Mouse (Mus musculus) liver, embryonic 12.5 days (tissue): ENCODE measurements at regions not wholly inside any gene's neighbourhood (a gene's known extent, or its start where the extent isn't known, plus 50 kb on each side); places are given as distances from the start of the nearest gene placed in this dataset.

ENCODE experiments used
- ATAC-seq: fragments of 200-750 bp; cut with Nextera tagmentation; 2 replicates; pipeline ENCODE4 v1.8.0; 2017; ENCODE audit warnings: moderate number of reproducible peaks, mild to moderate bottlenecking, moderate library complexity
- H3K27ac ChIP-seq: fragments of 300-500 bp; sonication (generic); 2 replicates; pipeline ENCODE4 v1.5.1; 2016; ENCODE audit warnings: mild to moderate bottlenecking
- H3K27me3 ChIP-seq: fragments of 300-500 bp; sonication (generic); replicated peaks from 2 replicates; pipeline ENCODE4 v1.6.1; 2016; ENCODE audit warnings: mild to moderate bottlenecking, moderate library complexity
- H3K36me3 ChIP-seq: fragments of 300-500 bp; sonication (generic); 2 replicates; pipeline ENCODE4 v1.6.1; 2016; ENCODE audit warnings: mild to moderate bottlenecking, moderate library complexity
- H3K4me1 ChIP-seq: fragments of 300-500 bp; sonication (generic); 2 replicates; pipeline ENCODE4 v1.6.1; 2016
- H3K4me2 ChIP-seq: fragments of 300-500 bp; sonication (generic); 2 replicates; pipeline ENCODE4 v1.6.1; 2016; ENCODE audit warnings: mild to moderate bottlenecking, moderate library complexity
- H3K4me3 ChIP-seq: fragments of 300-500 bp; sonication (generic); 2 replicates; pipeline ENCODE4 v1.5.1; 2016; ENCODE audit warnings: mild to moderate bottlenecking, moderate library complexity
- H3K9ac ChIP-seq: fragments of 300-500 bp; sonication (generic); 2 replicates; pipeline ENCODE4 v1.6.1; 2016; ENCODE audit warnings: mild to moderate bottlenecking, moderate library complexity
- H3K9me3 ChIP-seq: fragments of 300-500 bp; sonication (generic); replicated peaks from 2 replicates; pipeline ENCODE4 v1.6.1; 2016; ENCODE audit warnings: mild to moderate bottlenecking, moderate library complexity
- WGBS: fragments of 180-500 bp; shearing (Covaris S2); methylation state at CpG from one replicate; pipeline ENCODE4 v1.1.7; 2016; ENCODE audit not compliant: insufficient replicate concordance; 5-methylcytosine and 5-hydroxymethylcytosine counted together

DNA sequence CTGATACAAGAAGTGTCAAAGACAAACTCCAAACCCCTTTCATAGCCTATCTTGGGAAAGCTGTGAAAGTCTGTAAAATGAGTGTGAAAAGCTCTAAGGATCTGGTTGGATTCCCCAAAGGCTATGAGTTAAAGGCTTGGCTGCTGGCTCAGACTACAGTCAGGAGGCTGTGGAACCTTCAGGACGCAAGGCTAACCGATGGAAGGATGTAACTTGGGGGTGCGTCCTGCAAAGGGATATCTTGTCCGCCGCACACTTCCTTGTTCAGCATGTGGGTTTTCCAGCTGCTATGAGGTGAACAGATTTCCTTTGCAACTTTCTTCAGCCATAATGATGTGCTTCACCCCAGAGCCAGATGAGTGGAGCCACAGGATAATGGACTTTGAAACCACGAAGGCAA lies 240.3 kb upstream of the Dusp10 start:
- no peak overlapping the region for H3K9ac ChIP-seq
- no peaks in the 10 kb centered on the region for H3K9me3 ChIP-seq
- H3K27me3 ChIP-seq: no peaks in the 10 kb centered on the region
- no peaks in the 10 kb centered on the region for H3K36me3 ChIP-seq
- no peak overlapping the region for H3K4me3 ChIP-seq
- no peaks in the 10 kb centered on the region for H3K4me1 ChIP-seq
- no peak overlapping the region for H3K27ac ChIP-seq
- WGBS: 27% methylated on average over 6 of the region's 6 CpGs
- no peak for ATAC-seq
- no peak overlapping the region for H3K4me2 ChIP-seq

DNA sequence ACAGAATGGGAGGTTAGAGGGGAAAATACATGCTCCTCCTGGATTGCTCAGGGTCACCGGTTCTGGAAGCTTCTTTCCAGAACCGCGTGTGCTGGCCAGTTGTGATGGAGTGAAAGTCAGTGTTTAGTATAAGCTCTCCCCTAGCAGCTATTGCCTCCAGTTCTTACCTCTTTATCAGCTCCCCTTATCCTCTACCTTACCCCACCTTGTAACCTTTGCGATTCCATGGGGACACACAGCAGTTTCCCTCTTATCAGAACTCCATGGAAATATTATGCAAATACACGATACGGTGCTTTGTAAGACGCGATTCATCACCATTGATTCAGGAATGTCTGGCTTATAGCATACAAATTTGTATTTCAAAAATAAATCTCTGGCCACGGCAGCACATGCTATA lies 232.9 kb upstream of the Dusp10 start:
- Histone ChIP-seq H3K4me3 (no peak overlapping the region), H3K9me3 (no peaks in the 10 kb centered on the region), H3K36me3 (no peaks in the 10 kb centered on the region), H3K27me3 (no peaks in the 10 kb centered on the region), H3K27ac (no peak overlapping the region), H3K4me1 (no peaks in the 10 kb centered on the region), H3K4me2 (no peak overlapping the region), H3K9ac (no peak overlapping the region)
- no peak for ATAC-seq
- 91% methylated on average over 9 of the region's 9 CpGs for WGBS

DNA sequence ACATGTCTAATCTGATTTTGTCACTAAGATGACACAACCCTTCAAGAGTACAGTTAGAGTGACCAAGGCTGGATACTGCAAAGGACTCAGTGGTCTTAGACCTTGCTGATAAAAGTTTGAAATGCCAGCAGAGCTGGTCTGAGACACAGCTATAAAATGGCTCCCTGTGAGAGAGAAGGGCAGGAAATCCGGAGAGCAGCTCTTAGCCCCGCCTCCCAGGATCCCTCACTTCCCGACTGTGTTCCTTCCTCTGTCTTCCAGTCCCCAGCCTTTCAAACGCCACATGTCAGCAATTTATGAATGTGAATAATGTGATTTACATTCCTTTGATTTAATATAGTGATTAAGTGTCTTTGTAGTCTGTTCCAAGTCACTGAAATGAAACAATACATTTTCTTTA lies 232.3 kb upstream of the Dusp10 start:
- ATAC-seq: no peak
- Histone ChIP-seq H3K4me3 (no peak overlapping the region), H3K27me3 (no peaks in the 10 kb centered on the region), H3K9me3 (no peaks in the 10 kb centered on the region), H3K9ac (no peak overlapping the region), H3K4me2 (no peak overlapping the region), H3K36me3 (no peaks in the 10 kb centered on the region), H3K27ac (no peak overlapping the region), H3K4me1 (no peaks in the 10 kb centered on the region)
- WGBS: 38% methylated on average over 4 of the region's 4 CpGs

DNA sequence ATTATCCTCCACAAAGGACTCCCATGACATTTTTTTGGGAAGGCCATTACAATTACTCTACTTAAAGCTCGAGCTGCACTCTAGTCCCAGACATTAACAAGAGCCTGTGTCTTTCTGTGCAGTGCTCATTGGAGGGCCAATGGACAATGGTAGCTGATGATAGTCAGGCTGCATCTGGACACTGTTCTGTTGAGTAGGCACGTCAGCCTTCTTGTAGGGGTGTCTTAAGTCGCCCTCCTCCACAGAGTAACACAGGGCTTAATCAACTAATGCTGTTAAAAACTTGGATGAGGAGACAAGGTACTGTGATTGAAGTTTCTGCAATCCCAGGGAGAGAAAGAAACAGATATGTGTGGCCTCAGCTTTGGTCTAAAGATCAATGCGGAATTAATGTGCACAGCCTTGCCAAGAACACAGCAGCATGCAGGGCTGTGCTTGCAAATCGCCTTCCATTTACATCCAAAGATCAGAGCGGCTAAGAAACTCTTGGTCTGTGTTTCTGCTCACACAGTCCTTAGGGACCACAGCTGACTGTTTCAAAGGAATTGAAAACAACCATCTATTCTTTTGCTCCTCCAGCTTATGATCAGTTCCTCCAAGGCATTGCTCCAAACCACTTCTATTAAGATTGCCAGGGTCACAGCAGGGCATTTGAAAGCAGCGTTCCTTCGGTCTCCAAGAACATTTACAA lies 229.5 kb upstream of the Dusp10 start:
- H3K27ac ChIP-seq: no peak overlapping the region
- no peak for ATAC-seq

DNA sequence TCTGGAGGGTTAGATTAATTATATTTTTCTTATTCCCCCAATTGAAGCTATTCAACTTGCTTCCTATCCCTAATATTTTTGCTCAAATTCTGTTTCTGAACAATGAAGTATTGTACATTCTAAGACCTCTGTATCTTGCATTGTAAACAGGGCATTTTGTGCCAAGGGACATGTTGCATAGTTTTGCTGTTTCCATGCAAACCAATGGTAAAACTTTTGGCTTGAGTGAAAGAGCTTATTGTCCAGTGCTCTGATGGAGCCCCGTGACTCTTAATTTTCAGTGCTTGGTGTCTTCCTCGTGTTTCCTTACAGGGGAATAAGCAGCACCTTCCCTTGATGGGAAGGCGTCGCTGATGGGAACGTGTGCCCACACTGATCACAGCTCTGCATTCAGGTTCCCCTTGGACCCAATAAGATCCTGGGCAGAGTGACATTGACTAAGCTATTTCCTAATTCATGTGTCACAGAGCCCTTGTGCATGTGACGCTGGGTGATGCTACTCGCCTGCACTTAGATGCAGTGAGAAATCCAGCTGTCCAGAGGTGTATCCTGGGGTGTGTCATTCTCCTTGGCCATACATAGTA lies 220.8 kb upstream of the Dusp10 start:
- H3K9me3 ChIP-seq: no peaks in the 10 kb centered on the region
- H3K27me3 ChIP-seq: no peaks in the 10 kb centered on the region
- 0 out of 2 replicates have a peak, but pooled peaks cover 4% of the 10 kb centered on the region for H3K4me1 ChIP-seq
- 69% methylated on average over 7 of the region's 7 CpGs for WGBS
- ATAC-seq: no peak
- no peaks in the 10 kb centered on the region for H3K36me3 ChIP-seq
- H3K27ac ChIP-seq: no peak overlapping the region
- H3K4me3 ChIP-seq: no peak overlapping the region
- no peak overlapping the region for H3K9ac ChIP-seq
- no peak overlapping the region for H3K4me2 ChIP-seq

More for the DNA sequence above, 229.5 kb upstream of the Dusp10 start:
- Histone ChIP-seq H3K4me2 (no peak overlapping the region), H3K4me1 (no peaks in the 10 kb centered on the region), H3K4me3 (no peak overlapping the region), H3K9me3 (no peaks in the 10 kb centered on the region), H3K36me3 (no peaks in the 10 kb centered on the region), H3K9ac (no peak overlapping the region), H3K27me3 (no peaks in the 10 kb centered on the region)
- WGBS: 67% methylated on average over 8 of the region's 8 CpGs

DNA sequence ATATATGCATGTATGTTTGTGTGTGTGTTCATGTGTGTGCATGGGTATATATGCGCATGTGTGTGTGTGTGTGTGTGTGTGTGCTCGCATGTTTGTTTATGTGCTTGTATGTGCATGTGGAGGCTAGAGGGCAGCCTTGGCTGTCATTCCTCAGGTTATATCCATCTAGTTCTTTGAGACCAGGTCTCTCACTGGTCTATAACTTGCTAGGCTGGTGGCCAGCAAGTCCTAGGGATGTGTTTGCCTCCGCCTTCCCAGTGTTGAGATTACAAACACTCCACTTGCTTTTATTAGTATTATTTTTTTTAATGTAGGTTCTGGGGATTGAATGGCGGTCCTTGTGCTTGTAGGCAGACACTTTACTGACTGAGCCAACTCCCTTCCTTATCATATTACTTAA lies 219.8 kb upstream of the Dusp10 start:
- H3K9ac ChIP-seq: no peak overlapping the region
- 79% methylated on average over 4 of the region's 4 CpGs for WGBS
- H3K27ac ChIP-seq: no peak overlapping the region
- 0 out of 2 replicates have a peak, but pooled peaks cover 4% of the 10 kb centered on the region for H3K4me1 ChIP-seq
- ATAC-seq: no peak
- no peaks in the 10 kb centered on the region for H3K27me3 ChIP-seq
- H3K36me3 ChIP-seq: no peaks in the 10 kb centered on the region
- H3K4me3 ChIP-seq: no peak overlapping the region
- H3K4me2 ChIP-seq: no peak overlapping the region
- no peaks in the 10 kb centered on the region for H3K9me3 ChIP-seq

DNA sequence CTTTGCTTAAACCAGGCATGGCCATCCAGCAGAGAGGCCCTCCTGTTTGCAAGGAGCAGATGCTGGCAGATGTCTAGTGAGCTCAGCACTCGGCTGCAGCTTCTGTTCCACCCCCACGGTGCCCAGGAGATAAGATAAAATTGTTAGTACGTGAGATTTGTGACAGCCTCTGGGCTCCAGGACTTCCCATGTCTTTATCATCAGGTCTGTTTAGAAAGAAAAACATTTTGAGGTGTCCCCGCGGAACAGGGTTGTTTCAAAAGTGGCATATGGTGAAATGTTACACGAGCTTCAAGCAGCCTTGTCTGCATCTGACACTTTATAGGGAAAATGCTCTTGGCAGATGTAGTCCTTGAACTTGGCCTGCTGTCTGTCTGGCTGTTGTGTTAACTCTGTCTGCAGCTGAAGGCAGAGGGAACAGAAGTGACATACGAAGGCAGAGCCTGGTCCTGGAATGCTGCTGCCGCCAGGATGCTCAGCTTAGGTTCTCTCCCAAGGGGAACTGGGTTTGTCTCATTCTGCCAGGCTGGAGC lies 219.1 kb upstream of the Dusp10 start:
- H3K4me2 ChIP-seq: no peak overlapping the region
- WGBS: 27% methylated on average over 8 of the region's 8 CpGs
- no peak overlapping the region for H3K27ac ChIP-seq
- H3K4me3 ChIP-seq: no peak overlapping the region
- H3K4me1 ChIP-seq: 0 out of 2 replicates have a peak, but pooled peaks cover 4% of the 10 kb centered on the region
- no peak overlapping the region for H3K9ac ChIP-seq
- H3K9me3 ChIP-seq: no peaks in the 10 kb centered on the region
- H3K36me3 ChIP-seq: no peaks in the 10 kb centered on the region
- ATAC-seq: no peak
- H3K27me3 ChIP-seq: no peaks in the 10 kb centered on the region

DNA sequence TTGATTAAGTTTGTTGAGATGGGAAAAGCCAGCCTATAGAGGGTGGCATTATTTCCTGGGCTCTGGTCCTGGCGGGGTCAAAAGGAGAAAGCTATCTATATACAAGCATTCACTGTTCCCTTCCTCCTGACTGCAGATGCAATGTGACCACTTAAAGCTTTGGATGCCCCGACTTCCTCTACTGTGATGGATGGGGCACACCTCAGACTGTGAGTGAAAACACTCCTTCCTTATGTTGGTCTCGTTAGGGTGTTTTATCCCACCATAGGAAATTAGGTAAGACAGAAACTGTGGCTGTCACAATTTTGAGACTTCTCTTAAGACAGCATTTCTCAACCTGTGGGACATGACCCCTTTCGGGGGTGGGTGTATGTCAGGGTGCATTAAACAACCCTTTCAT lies 210.8 kb upstream of the Dusp10 start:
- H3K27me3 ChIP-seq: no peaks in the 10 kb centered on the region
- no peaks in the 10 kb centered on the region for H3K36me3 ChIP-seq
- no peak overlapping the region for H3K27ac ChIP-seq
- H3K4me2 ChIP-seq: no peak overlapping the region
- 52% methylated on average over 4 of the region's 4 CpGs for WGBS
- no peak overlapping the region for H3K4me3 ChIP-seq
- ATAC-seq: no peak
- H3K9ac ChIP-seq: no peak overlapping the region
- no peaks in the 10 kb centered on the region for H3K4me1 ChIP-seq
- H3K9me3 ChIP-seq: no peaks in the 10 kb centered on the region

DNA sequence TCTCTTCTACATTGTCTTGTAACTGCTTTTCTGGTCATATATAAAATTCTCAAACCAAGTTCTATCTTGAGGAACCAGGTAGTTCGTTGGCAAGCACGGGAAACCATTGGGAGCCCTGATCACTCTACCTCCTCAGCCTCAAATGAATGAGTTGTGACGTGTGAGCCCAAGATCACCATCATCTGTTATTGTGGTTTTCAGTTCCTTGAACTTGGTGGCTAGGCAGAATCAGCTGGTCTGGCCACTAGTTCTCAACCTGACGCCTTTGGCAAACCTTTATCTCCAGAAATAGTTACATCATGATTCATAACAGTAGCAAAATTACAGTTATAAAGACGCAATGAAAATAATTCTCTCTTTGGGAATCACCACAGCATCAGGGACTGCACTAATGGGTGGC lies 209.7 kb upstream of the Dusp10 start:
- 42% methylated on average over 5 of the region's 5 CpGs for WGBS

DNA sequence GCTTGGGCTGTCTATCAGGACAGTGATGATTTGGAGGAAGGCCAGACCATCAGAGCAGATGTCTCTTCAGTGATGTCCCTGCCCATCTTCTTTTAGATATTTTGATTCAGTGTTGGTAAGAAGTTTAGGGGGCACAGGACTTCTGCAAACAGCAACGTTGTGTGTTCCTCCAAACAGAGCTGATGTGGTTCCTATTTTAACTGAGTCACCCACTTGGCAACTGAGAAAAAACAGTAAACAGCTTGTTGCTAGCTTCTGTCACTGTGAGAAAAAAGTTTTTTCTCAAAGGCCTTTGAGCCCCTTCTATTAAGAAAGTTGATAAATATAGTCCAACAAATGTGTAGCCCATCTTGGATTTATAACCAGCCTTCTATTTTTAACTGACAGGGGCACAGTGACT lies 209.3 kb upstream of the Dusp10 start:
- Histone ChIP-seq H3K4me2 (no peak overlapping the region), H3K4me3 (no peak overlapping the region), H3K4me1 (no peaks in the 10 kb centered on the region), H3K9me3 (no peaks in the 10 kb centered on the region), H3K9ac (no peak overlapping the region), H3K36me3 (no peaks in the 10 kb centered on the region), H3K27ac (no peak overlapping the region), H3K27me3 (no peaks in the 10 kb centered on the region)
- ATAC-seq: no peak
- 25% methylated on average over 1 of the region's 1 CpGs for WGBS

More for the DNA sequence above, 209.7 kb upstream of the Dusp10 start:
- Histone ChIP-seq H3K36me3 (no peaks in the 10 kb centered on the region), H3K4me1 (no peaks in the 10 kb centered on the region), H3K4me3 (no peak overlapping the region), H3K9me3 (no peaks in the 10 kb centered on the region), H3K27ac (no peak overlapping the region), H3K4me2 (no peak overlapping the region), H3K9ac (no peak overlapping the region), H3K27me3 (no peaks in the 10 kb centered on the region)
- no peak for ATAC-seq

DNA sequence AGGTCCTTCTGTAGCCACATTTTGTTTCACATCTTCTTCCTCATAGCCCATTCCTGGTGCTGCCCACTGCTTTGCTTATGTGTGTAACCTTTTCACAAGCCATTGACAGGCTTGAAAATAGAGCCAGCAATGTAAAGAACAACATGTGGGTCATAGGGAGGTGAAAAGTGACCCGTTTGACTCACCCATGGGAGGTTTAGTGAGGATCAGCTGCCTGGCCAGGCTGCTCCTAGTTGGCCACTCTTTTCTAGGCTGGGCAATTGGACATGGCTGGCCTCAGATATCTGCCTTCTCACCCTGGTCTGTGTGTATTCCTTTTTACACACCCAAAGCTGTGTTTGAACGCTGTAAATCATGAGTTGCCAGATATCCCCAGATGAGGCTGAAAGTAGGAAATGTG lies 208.8 kb upstream of the Dusp10 start:
- ATAC-seq: no peak
- 50% methylated on average over 2 of the region's 2 CpGs for WGBS
- Histone ChIP-seq H3K9me3 (no peaks in the 10 kb centered on the region), H3K27ac (no peak overlapping the region), H3K4me3 (no peak overlapping the region), H3K36me3 (no peaks in the 10 kb centered on the region), H3K4me2 (no peak overlapping the region), H3K9ac (no peak overlapping the region), H3K27me3 (no peaks in the 10 kb centered on the region), H3K4me1 (no peaks in the 10 kb centered on the region)

DNA sequence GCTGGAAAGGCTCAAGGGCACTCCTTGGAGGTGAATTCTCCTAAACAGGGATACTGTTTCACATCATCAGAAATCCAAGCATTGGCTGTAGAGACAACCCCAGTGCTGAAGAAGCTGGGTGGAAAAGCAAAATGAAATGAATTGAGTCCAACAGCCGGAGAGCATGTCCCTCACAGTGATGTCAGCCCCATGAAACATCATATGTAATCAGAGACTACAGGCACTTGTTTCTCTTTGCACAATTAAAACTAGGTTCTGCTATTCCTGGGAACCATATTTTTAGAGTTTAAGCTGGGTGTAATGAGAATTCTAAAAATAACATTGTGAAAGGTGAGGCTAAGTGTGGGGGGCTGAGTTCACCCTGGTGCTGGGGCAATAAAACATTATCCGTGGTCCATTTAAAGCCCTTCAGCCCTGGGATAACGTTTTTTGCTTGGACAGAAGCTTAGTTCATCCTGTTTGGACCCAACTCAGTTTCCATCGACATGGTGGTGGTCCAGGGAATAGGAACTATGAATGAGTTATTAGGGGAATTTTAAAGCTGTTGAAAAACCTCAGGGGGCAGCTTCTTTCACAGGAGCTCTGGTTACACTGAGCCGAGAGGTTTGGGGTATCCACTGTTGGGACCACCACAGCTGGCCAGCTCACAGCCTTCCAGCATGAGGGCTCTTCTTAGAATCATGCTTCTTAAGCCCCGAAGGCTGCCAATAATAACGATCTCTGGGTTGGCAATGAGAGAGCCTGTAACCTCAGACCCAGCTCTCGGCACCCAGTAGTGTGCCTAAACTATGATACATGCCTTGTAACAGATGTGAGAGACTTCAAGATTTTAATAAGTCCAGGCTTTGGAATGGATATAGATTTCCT lies 206.0 kb upstream of the Dusp10 start:
- Histone ChIP-seq H3K27ac (no peak overlapping the region), H3K4me1 (no peaks in the 10 kb centered on the region), H3K4me3 (no peak overlapping the region), H3K9ac (no peak overlapping the region), H3K36me3 (no peaks in the 10 kb centered on the region), H3K4me2 (no peak overlapping the region), H3K9me3 (no peaks in the 10 kb centered on the region), H3K27me3 (no peaks in the 10 kb centered on the region)
- no peak for ATAC-seq
- 60% methylated on average over 8 of the region's 8 CpGs for WGBS
